Mouse (Mus musculus) MEL (cell line): ENCODE measurements around the gene Olfr1426.

Experiments used
- BHLHE40 ChIP-seq: IDR thresholded peaks from 2 replicates; pipeline ENCODE4 v1.6.1; 2012; ENCODE audit warnings: low read depth, mild to moderate bottlenecking, inconsistent platforms, low read length, improper control_type of control experiment, borderline replicate concordance
- CTCF ChIP-seq, 3 experiments: IDR thresholded peaks in 2 of 3; conservative IDR thresholded peaks in 1 of 3; 2 replicates each; pipeline ENCODE4 v1.5.1; 2011 to 2012; ENCODE audit warnings: low read length in 3 of 3, low read depth in 2 of 3, mild to moderate bottlenecking in 2 of 3, improper control_type of control experiment in 1 of 3, inconsistent platforms in 1 of 3, mixed read lengths in 1 of 3, moderate library complexity in 1 of 3; ENCODE audit not compliant: control insufficient read depth in 1 of 3, insufficient read depth in 1 of 3, poor library complexity in 1 of 3, severe bottlenecking in 1 of 3
- EP300 ChIP-seq, 2 experiments: IDR thresholded peaks; 2 replicates each; pipeline ENCODE4 v1.6.1; 2011; ENCODE audit warnings: improper control_type of control experiment in 2 of 2, low read length in 2 of 2, low read depth in 1 of 2, mild to moderate bottlenecking in 1 of 2
- GABPA ChIP-seq: IDR thresholded peaks from 2 replicates; pipeline ENCODE4 v1.6.1; 2012; ENCODE audit warnings: low read depth, mild to moderate bottlenecking, inconsistent platforms, low read length, improper control_type of control experiment, moderate library complexity
- GATA1 ChIP-seq: IDR thresholded peaks from 2 replicates; pipeline ENCODE4 v1.6.1; 2011; ENCODE audit warnings: low read depth, low read length, improper control_type of control experiment
- MAZ ChIP-seq: IDR thresholded peaks from 2 replicates; pipeline ENCODE4 v1.6.1; 2012; ENCODE audit warnings: low read depth, mild to moderate bottlenecking, inconsistent platforms, low read length, improper control_type of control experiment
- MYB ChIP-seq: IDR thresholded peaks from 2 replicates; pipeline ENCODE4 v1.6.1; 2011; ENCODE audit warnings: mild to moderate bottlenecking, low read depth, low read length, improper control_type of control experiment
- POLR2A ChIP-seq, 2 experiments: IDR thresholded peaks; 2 replicates each; pipeline ENCODE4 v1.6.1; 2011 to 2012; ENCODE audit warnings: low read length in 2 of 2, mild to moderate bottlenecking in 2 of 2, control low read depth in 1 of 2, improper control_type of control experiment in 1 of 2, low read depth in 1 of 2, moderate library complexity in 1 of 2; ENCODE audit not compliant: control insufficient read depth in 1 of 2, insufficient read depth in 1 of 2, poor library complexity in 1 of 2
- RAD21 ChIP-seq: IDR thresholded peaks from 2 replicates; pipeline ENCODE4 v1.6.1; 2011; ENCODE audit warnings: mild to moderate bottlenecking, low read depth, low read length, improper control_type of control experiment
- ZMIZ1 ChIP-seq: IDR thresholded peaks from 2 replicates; pipeline ENCODE4 v1.6.1; 2012; ENCODE audit warnings: low read depth, mild to moderate bottlenecking, inconsistent platforms, low read length, improper control_type of control experiment, moderate library complexity

- TF ChIP-seq MAZ, result no peak
- TF ChIP-seq RAD21, result no peak
- no peak for TF ChIP-seq POLR2A (IDR thresholded peaks at IDR 0.05; ENCODE audit: control insufficient read depth in 1 of 2, insufficient read depth in 1 of 2, low read depth in 1 of 2, low read length in 2 of 2, poor library complexity in 1 of 2)
- no peak for TF ChIP-seq GABPA
- no peak for TF ChIP-seq CTCF (IDR thresholded peaks at IDR 0.05 in 2 of 3, conservative IDR thresholded peaks at IDR 0.05 in 1 of 3; ENCODE audit: control insufficient read depth in 1 of 3, insufficient read depth in 1 of 3, low read depth in 2 of 3, low read length in 3 of 3, poor library complexity in 1 of 3, severe bottlenecking in 1 of 3)
- TF ChIP-seq ZMIZ1, result no peak
- no peak for TF ChIP-seq BHLHE40
- no peak for TF ChIP-seq EP300 (IDR thresholded peaks at IDR 0.05; ENCODE audit: low read depth in 1 of 2, low read length in 2 of 2)
- TF ChIP-seq MYB, result no peak
- TF ChIP-seq GATA1, result no peak
Observed at GRCm38 (mm10) chr19:12123103-12123502, 31.3 kb upstream of the Olfr1426 start, which contains the start of gene Olfr76.
